Mouse (Mus musculus) hindbrain, embryonic 10.5 days (tissue): ENCODE data around the gene Rpl39. TPM values are rescaled to one million over a fixed set of nuclear protein-coding genes. Genes with fewer than 3 reads are reported as not detected.
"Not testable (repeated sequence)": the region's sequence is repeated elsewhere in the genome, so short reads cannot be mapped to it uniquely, and the experiment has no call there.

Source experiments
- DNase-seq: peaks from one replicate; pipeline ENCODE4 v3.0.0-alpha.2; 2017; ENCODE audit warnings: low spot score
- H3K27ac ChIP-seq: fragments of 300-500 bp; sonication (generic); 2 replicates; pipeline ENCODE4 v1.5.1; 2016; ENCODE audit warnings: mild to moderate bottlenecking, moderate library complexity
- H3K27me3 ChIP-seq: fragments of 300-500 bp; sonication (generic); 2 replicates; pipeline ENCODE4 v1.6.1; 2016; ENCODE audit warnings: mild to moderate bottlenecking; ENCODE audit not compliant: poor library complexity, insufficient read depth, severe bottlenecking
- H3K36me3 ChIP-seq: fragments of 300-500 bp; sonication (generic); 2 replicates; pipeline ENCODE4 v1.6.1; 2016; ENCODE audit warnings: mild to moderate bottlenecking, moderate library complexity
- H3K4me1 ChIP-seq: fragments of 300-500 bp; sonication (generic); replicated peaks from 2 replicates; pipeline ENCODE4 v1.6.1; 2016; ENCODE audit warnings: mild to moderate bottlenecking
- H3K4me3 ChIP-seq: fragments of 300-500 bp; sonication (generic); 2 replicates; pipeline ENCODE4 v1.5.1; 2016; ENCODE audit warnings: mild to moderate bottlenecking, moderate library complexity
- H3K9me3 ChIP-seq: fragments of 300-500 bp; sonication (generic); 2 replicates; pipeline ENCODE4 v1.6.1; 2016; ENCODE audit warnings: mild to moderate bottlenecking, moderate library complexity
- WGBS: fragments of 180-500 bp; shearing (Covaris S2); methylation state at CpG from one replicate; pipeline ENCODE4 v1.1.7; 2016; 5-methylcytosine and 5-hydroxymethylcytosine counted together
- polyA plus RNA-seq: library from polyadenylated mRNA; unstranded; fragments of >200 nt; fragmentation: Nextera tagmentation; extraction: Ambion mirVana; gene quantifications from 2 replicates; pipeline ENCODE4 v1.2.1, GENCODE M21; 2016

The Rpl39 gene
- polyA plus RNA-seq, 1 experiment from 2014 or later, result 405 TPM

- Histone ChIP-seq H3K27me3 (no peaks in the 10 kb centered on the region), H3K4me3 (no peak overlapping the region), H3K9me3 (no peaks in the 10 kb centered on the region), H3K36me3 (peaks cover 34% of the 10 kb centered on the region), H3K27ac (no peak overlapping the region), H3K4me1 (no peaks in the 10 kb centered on the region)
- WGBS, result 84% methylated on average over 3 of the region's 3 CpGs
- DNase-seq, result no peak
Measured at GRCm38 (mm10) chrX:37091457-37091856, 6.3 kb upstream of the Rpl39 start.

GRCm38 (mm10) chrX:37088778-37089177 lies 3.6 kb upstream of the Rpl39 start:
- H3K27ac ChIP-seq, result no peak overlapping the region
- WGBS, result 76% methylated on average over 1 of the region's 1 CpGs
- no peaks in the 10 kb centered on the region for H3K4me1 ChIP-seq
- no peak for DNase-seq
- no peaks in the 10 kb centered on the region for H3K27me3 ChIP-seq
- H3K9me3 ChIP-seq, result no peaks in the 10 kb centered on the region
- H3K4me3 ChIP-seq, result no peak overlapping the region
- peaks cover 19% of the 10 kb centered on the region for H3K36me3 ChIP-seq

GRCm38 (mm10) chrX:37085665-37086064 lies 463 bp upstream of the Rpl39 start:
- peak overlapping the region; percentile 66 for H3K4me3 ChIP-seq
- H3K9me3 ChIP-seq, result no peaks in the 10 kb centered on the region
- H3K27me3 ChIP-seq, result no peaks in the 10 kb centered on the region
- peak overlapping the region; percentile 91 for H3K27ac ChIP-seq
- DNase-seq, result no peak
- 0 out of 2 replicates have a peak, but pooled peaks cover 4% of the 10 kb centered on the region for H3K4me1 ChIP-seq
- WGBS, result 26% methylated on average over 9 of the region's 9 CpGs
- peaks cover 30% of the 10 kb centered on the region for H3K36me3 ChIP-seq

GRCm38 (mm10) chrX:37084318-37084926 lies 780 bp downstream of the Rpl39 start:
- H3K9me3 ChIP-seq, result no peaks in the 10 kb centered on the region
- 0 out of 2 replicates have a peak, but pooled peaks cover 4% of the 10 kb centered on the region for H3K4me1 ChIP-seq
- H3K27ac ChIP-seq, result peak overlapping the region; percentile 91
- H3K36me3 ChIP-seq, result peaks cover 31% of the 10 kb centered on the region
- peak; percentile 15 for DNase-seq
- 18% methylated on average over 19 of the region's 19 CpGs for whole genome bisulfite sequencing
- H3K4me3 ChIP-seq, result peak overlapping the region; percentile 66
- H3K27me3 ChIP-seq, result no peaks in the 10 kb centered on the region

- H3K9me3 ChIP-seq, result no peaks in the 10 kb centered on the region
- peaks cover 31% of the 10 kb centered on the region for H3K36me3 ChIP-seq
- no peak for DNase-seq
- 63% methylated on average over 6 of the region's 6 CpGs for WGBS
- H3K27ac ChIP-seq, result no peak overlapping the region
- no peaks in the 10 kb centered on the region for H3K27me3 ChIP-seq
- no peak overlapping the region for H3K4me3 ChIP-seq
- 0 out of 2 replicates have a peak, but pooled peaks cover 4% of the 10 kb centered on the region for H3K4me1 ChIP-seq
Measured at GRCm38 (mm10) chrX:37081194-37081593, 4.0 kb downstream of the Rpl39 start.

GRCm38 (mm10) chrX:37080345-37080744 lies 4.9 kb downstream of the Rpl39 start:
- not testable (repeated sequence) for H3K9me3 ChIP-seq, H3K4me3 ChIP-seq, DNase-seq, H3K27ac ChIP-seq, H3K4me1 ChIP-seq, H3K27me3 ChIP-seq
- WGBS, result 73% methylated on average over 4 of the region's 4 CpGs
- H3K36me3 ChIP-seq, result peaks cover 31% of the 10 kb centered on the region

- Histone ChIP-seq H3K4me1 (no peaks in the 10 kb centered on the region), H3K27me3 (no peaks in the 10 kb centered on the region), H3K27ac (no peak overlapping the region), H3K9me3 (no peaks in the 10 kb centered on the region), H3K4me3 (no peak overlapping the region), H3K36me3 (peaks cover 10% of the 10 kb centered on the region)
- WGBS, result 79% methylated on average over 8 of the region's 8 CpGs
- DNase-seq, result no peak
Measured at GRCm38 (mm10) chrX:37076651-37077050, 8.6 kb downstream of the Rpl39 start.

- Histone ChIP-seq H3K4me3 (no peak overlapping the region), H3K27me3 (no peaks in the 10 kb centered on the region), H3K36me3 (no peaks in the 10 kb centered on the region), H3K9me3 (no peaks in the 10 kb centered on the region), H3K27ac (no peak overlapping the region), H3K4me1 (no peaks in the 10 kb centered on the region)
- DNase-seq, result peak; percentile 53
- WGBS, result 38% methylated on average over 9 of the region's 9 CpGs
Measured at GRCm38 (mm10) chrX:37074262-37074892, 10.8 kb downstream of the Rpl39 start.

GRCm38 (mm10) chrX:37068766-37069165 lies 16.4 kb downstream of the Rpl39 start:
- H3K27ac ChIP-seq, result no peak overlapping the region
- no peak overlapping the region for H3K4me3 ChIP-seq
- H3K4me1 ChIP-seq, result no peaks in the 10 kb centered on the region
- no peaks in the 10 kb centered on the region for H3K27me3 ChIP-seq
- no peaks in the 10 kb centered on the region for H3K9me3 ChIP-seq
- no peaks in the 10 kb centered on the region for H3K36me3 ChIP-seq
- WGBS, result 84% methylated on average over 5 of the region's 5 CpGs
- no peak for DNase-seq

- Histone ChIP-seq H3K36me3 (no peaks in the 10 kb centered on the region), H3K9me3 (no peaks in the 10 kb centered on the region), H3K27ac (no peak overlapping the region), H3K27me3 (no peaks in the 10 kb centered on the region), H3K4me3 (no peak overlapping the region), H3K4me1 (no peaks in the 10 kb centered on the region)
- DNase-seq, result no peak
- 84% methylated on average over 3 of the region's 3 CpGs for WGBS
Measured at GRCm38 (mm10) chrX:37067299-37067698, 17.9 kb downstream of the Rpl39 start.

GRCm38 (mm10) chrX:37063902-37064301 lies 21.3 kb downstream of the Rpl39 start:
- 85% methylated on average over 9 of the region's 9 CpGs for WGBS
- Histone ChIP-seq H3K27me3 (no peaks in the 10 kb centered on the region), H3K4me3 (no peak overlapping the region), H3K27ac (no peak overlapping the region), H3K9me3 (no peaks in the 10 kb centered on the region), H3K36me3 (no peaks in the 10 kb centered on the region), H3K4me1 (no peaks in the 10 kb centered on the region)
- DNase-seq, result no peak

GRCm38 (mm10) chrX:37048890-37049823 lies 36.0 kb downstream of the Rpl39 start:
- peak; percentile 33 for DNase-seq
- whole genome bisulfite sequencing, result 19% methylated on average over 70 of the region's 70 CpGs
- peaks cover 86% of the 10 kb centered on the region for H3K27me3 ChIP-seq

More at GRCm38 (mm10) chrX:37048890-37049823, 36.0 kb downstream of the Rpl39 start:
- peaks cover 17% of the 10 kb centered on the region for H3K4me1 ChIP-seq
- no peak overlapping the region for H3K27ac ChIP-seq
- 0 out of 2 replicates have a peak, but pooled peaks cover 3% of the 10 kb centered on the region for H3K9me3 ChIP-seq
- peak overlapping the region; percentile 49 for H3K4me3 ChIP-seq
- no peaks in the 10 kb centered on the region for H3K36me3 ChIP-seq
